Mouse (Mus musculus) olfactory bulb, adult 2 months (tissue): ENCODE data around the gene Mycn. TPM values are rescaled to one million over a fixed set of nuclear protein-coding genes. Genes with fewer than 3 reads are reported as not detected.

ENCODE experiments used
- H3K27ac ChIP-seq: fragments of 200-500 bp; 2 replicates; pipeline ENCODE4 v1.5.1; 2012; ENCODE audit warnings: low read depth, low read length; ENCODE audit not compliant: insufficient read depth
- H3K4me1 ChIP-seq: fragments of 200-500 bp; 2 replicates; pipeline ENCODE4 v1.6.1; 2012; ENCODE audit warnings: low read length; ENCODE audit not compliant: control insufficient read depth, insufficient read depth
- H3K4me3 ChIP-seq: fragments of 200-500 bp; 2 replicates; pipeline ENCODE4 v1.5.1; 2012; ENCODE audit warnings: mild to moderate bottlenecking, low read depth, low read length, moderate library complexity; ENCODE audit not compliant: insufficient read depth
- CTCF ChIP-seq: fragments of 200-500 bp; IDR thresholded peaks from 2 replicates; pipeline ENCODE4 v1.5.1; 2012; ENCODE audit warnings: low read depth, mild to moderate bottlenecking, low read length, moderate library complexity; ENCODE audit not compliant: insufficient read depth
- POLR2A ChIP-seq: fragments of 200-500 bp; IDR thresholded peaks from 2 replicates; pipeline ENCODE4 v1.6.1; 2012; ENCODE audit warnings: mild to moderate bottlenecking, low read depth, low read length, moderate library complexity; ENCODE audit not compliant: insufficient read depth
- WGBS: fragments of 180-500 bp; shearing (Covaris S2); methylation state at CpG from one replicate; pipeline ENCODE4 v1.1.7; 2018; 5-methylcytosine and 5-hydroxymethylcytosine counted together
- polyA plus RNA-seq: library from polyadenylated mRNA; stranded (reverse); fragments of >200 nt; gene quantifications from 2 replicates; pipeline ENCODE4 v1.2.4, GENCODE M21; 2012; ENCODE audit warnings: low replicate concordance; ENCODE audit not compliant: missing spikeins, insufficient read depth, insufficient read length

Mycn gene
- polyA plus RNA-seq, 1 experiment = not detected

- 71% methylated on average over 8 of the region's 8 CpGs for WGBS
- Histone ChIP-seq H3K27ac (no peak overlapping the region), H3K4me1 (peaks cover 14% of the 10 kb centered on the region), H3K4me3 (no peak overlapping the region)
- TF ChIP-seq CTCF (no peak), POLR2A (no peak)
Measured at GRCm38 (mm10) chr12:12906321-12906720, 35.4 kb downstream of the Mycn start.

GRCm38 (mm10) chr12:12905117-12905516 is 36.6 kb downstream of the Mycn start:
- TF ChIP-seq CTCF (no peak), POLR2A (no peak)
- WGBS = 44% methylated on average over 6 of the region's 6 CpGs
- Histone ChIP-seq H3K4me3 (no peak overlapping the region), H3K27ac (no peak overlapping the region; the same call in 1 of the 2 replicates), H3K4me1 (peaks cover 14% of the 10 kb centered on the region)

GRCm38 (mm10) chr12:12904512-12904953 is 37.2 kb downstream of the Mycn start:
- peak overlapping the region; percentile 61 for H3K27ac ChIP-seq
- WGBS = 9% methylated on average over 23 of the region's 23 CpGs
- H3K4me3 ChIP-seq = peak overlapping the region; percentile 6; the same call in 1 of the 2 replicates
- H3K4me1 ChIP-seq = peaks cover 14% of the 10 kb centered on the region
- TF ChIP-seq POLR2A (no peak), CTCF (no peak)

GRCm38 (mm10) chr12:12904086-12904485 is 37.6 kb downstream of the Mycn start:
- peaks cover 14% of the 10 kb centered on the region for H3K4me1 ChIP-seq
- no peak for TF ChIP-seq POLR2A
- no peak overlapping the region for H3K27ac ChIP-seq
- WGBS = 11% methylated on average over 1 of the region's 1 CpGs
- no peak overlapping the region for H3K4me3 ChIP-seq

- H3K4me1 ChIP-seq = peaks cover 14% of the 10 kb centered on the region
- no peak overlapping the region for H3K27ac ChIP-seq
- no peak overlapping the region for H3K4me3 ChIP-seq
- WGBS = 100% methylated on average over 1 of the region's 1 CpGs
- TF ChIP-seq CTCF (no peak), POLR2A (no peak)
Measured at GRCm38 (mm10) chr12:12902403-12902802, 39.3 kb downstream of the Mycn start.

GRCm38 (mm10) chr12:12898356-12899126 is 43.2 kb downstream of the Mycn start:
- TF ChIP-seq POLR2A (no peak), CTCF (no peak)
- Histone ChIP-seq H3K27ac (no peak overlapping the region), H3K4me3 (no peak overlapping the region), H3K4me1 (no peaks in the 10 kb centered on the region)
- 45% methylated on average over 2 of the region's 2 CpGs for WGBS

- H3K4me1 ChIP-seq = no peaks in the 10 kb centered on the region
- H3K27ac ChIP-seq = no peak overlapping the region
- WGBS = 96% methylated on average over 8 of the region's 8 CpGs
- H3K4me3 ChIP-seq = no peak overlapping the region
- TF ChIP-seq CTCF (no peak), POLR2A (no peak)
Measured at GRCm38 (mm10) chr12:12893986-12894385, 47.7 kb downstream of the Mycn start.

- H3K4me3 ChIP-seq = no peak overlapping the region
- TF ChIP-seq CTCF (no peak), POLR2A (no peak)
- no peak overlapping the region for H3K27ac ChIP-seq
- H3K4me1 ChIP-seq = no peaks in the 10 kb centered on the region
- WGBS = 90% methylated on average over 15 of the region's 15 CpGs
Measured at GRCm38 (mm10) chr12:12886191-12886889, 55.4 kb downstream of the Mycn start.
